Mouse (Mus musculus) monocyte, adult 2 months (primary cell): ENCODE data around the gene Ksr2.

ENCODE experiments used
- DNase-seq, 2 experiments: peaks; one replicate each; pipeline ENCODE4 v3.0.0; 2022; ENCODE audit warnings: low spot score in 2 of 2, low read depth in 1 of 2

Gene Ksr2

GRCm38 (mm10) chr5:117682226-117682625, 268.4 kb downstream of the Ksr2 start:
- DNase-seq: no peak

DNA sequence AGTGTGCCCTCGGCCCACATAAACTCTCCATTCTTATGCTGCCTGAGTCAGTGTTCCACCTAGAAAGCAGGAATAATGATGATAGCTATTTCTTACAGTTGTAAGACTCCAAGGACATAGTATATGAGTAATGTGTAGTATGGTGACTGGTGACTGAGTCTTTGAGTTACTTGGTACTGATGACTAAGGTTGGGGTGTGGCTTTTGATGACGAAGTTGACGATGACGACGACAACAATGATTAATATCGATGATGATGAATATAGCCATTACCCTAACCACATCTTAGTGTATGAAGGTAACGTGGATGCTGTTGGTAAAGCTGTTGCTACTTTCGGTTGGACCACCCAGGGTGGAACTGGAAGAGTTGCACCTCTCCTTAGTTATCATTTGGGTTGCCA, 270.7 kb downstream of the Ksr2 start:
- DNase-seq: no peak

GRCm38 (mm10) chr5:117687770-117688352, 274.1 kb downstream of the Ksr2 start:
- DNase-seq: no peak

- DNase-seq: no peak
These were observed 274.9 kb downstream of the Ksr2 start for GRCm38 (mm10) chr5:117688738-117689137.

- no peak for DNase-seq
These were observed 276.0 kb downstream of the Ksr2 start for GRCm38 (mm10) chr5:117689840-117690239.

GRCm38 (mm10) chr5:117691271-117691670, 277.5 kb downstream of the Ksr2 start:
- DNase-seq: no peak

- no peak for DNase-seq
These were observed 279.8 kb downstream of the Ksr2 start for GRCm38 (mm10) chr5:117693557-117693956.

- DNase-seq: no peak
These were observed 280.8 kb downstream of the Ksr2 start for GRCm38 (mm10) chr5:117694632-117695031.

DNA sequence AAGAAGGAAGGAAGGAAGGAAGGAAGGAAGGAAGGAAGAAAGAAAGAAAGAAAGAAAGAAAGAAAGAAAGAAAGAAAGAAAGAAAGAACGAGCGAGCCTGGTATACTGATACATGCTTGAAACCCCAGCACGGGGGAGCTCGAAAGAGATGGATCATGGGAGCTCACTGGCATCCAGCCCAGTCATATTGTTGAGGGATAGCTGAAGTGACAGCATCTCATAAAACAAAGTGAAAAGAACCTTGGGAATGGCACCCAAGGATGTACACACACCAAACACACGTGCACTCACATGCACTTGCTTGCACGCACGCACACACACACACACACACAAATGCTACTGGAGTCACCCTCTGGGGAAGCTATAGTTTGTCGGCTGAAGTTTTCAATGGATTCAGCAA, 282.6 kb downstream of the Ksr2 start:
- no peak for DNase-seq

DNA sequence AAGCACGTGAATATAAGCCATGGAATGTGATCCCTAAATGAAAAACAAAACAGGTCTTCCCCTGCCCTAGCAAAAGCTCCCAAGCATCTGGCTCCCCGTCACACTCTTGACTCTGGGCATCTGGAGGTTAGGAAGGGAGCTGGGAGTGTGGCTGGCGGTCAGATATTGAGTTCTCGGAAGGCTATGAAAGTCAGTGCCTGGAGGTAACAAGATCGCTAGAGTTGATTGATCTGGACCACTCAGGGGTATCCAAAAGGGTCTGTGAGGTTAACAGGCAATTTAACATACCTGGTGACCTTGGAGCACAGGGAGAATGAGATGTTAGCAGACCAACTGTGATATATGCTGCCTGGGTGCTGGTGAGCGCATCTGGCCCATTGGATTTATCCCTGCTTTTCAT, 283.8 kb downstream of the Ksr2 start:
- DNase-seq: no peak

GRCm38 (mm10) chr5:117704371-117704770, 290.6 kb downstream of the Ksr2 start:
- DNase-seq: no peak

DNA sequence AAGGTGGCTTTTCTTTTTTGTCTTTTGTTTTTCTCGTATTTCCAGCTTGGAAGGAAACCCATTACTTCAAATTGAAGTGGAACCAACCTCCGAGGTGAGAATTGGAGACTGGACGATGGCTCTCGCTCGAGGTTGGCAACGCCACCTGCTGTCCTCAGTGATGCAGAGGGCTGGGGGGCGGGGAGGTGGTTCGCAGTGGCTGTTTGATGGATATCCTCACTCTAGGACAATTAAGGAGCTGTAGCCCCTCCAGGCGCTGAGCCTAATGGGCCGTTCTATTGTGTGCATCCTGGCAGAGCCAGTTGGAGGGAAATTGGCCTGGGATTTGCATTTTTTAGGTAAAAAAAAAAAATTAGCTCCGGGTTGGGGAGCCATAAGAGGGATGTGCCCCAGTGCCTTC, 292.8 kb downstream of the Ksr2 start:
- DNase-seq: no peak

- DNase-seq: no peak
These were observed 295.5 kb downstream of the Ksr2 start for GRCm38 (mm10) chr5:117709306-117709705.

DNA sequence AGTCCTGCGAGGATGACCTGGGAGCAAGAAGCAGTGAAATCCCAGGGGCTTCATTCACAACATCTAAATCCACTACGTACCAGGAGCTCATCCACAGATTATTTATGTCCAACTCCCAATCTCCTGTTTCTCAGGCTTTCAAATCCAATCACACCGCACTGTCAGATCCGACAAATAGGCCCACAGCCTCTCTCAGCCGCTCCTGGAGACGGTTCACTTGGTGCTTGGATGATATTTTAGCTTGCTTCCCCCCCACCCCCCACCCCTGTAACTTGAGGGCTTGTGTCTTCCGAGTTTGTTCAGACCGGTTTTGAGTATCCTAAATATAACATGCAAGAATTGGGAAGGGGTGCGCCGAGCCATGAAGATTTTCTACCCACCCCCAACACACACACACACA, 297.8 kb downstream of the Ksr2 start:
- DNase-seq: no peak

DNA sequence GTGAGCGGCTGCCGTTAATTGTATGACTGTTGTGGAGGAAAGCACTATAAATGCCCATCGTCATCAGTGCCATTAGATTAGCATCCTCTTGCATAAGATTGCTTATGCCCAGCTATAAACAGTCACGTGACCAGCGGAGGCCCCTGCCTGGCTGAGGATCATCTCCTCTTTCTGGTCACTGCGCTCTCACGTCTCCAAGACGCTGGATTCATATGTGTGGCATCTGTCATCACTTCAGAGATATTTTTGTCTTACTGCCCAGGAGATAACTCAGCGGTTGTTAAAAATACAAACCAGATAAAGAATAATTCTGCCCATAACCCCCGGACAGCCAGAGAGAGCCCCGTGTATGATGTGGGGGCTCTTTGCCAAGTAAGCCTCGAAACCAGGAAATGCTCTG, 298.4 kb downstream of the Ksr2 start:
- DNase-seq: no peak

- DNase-seq: no peak
These were observed 303.3 kb downstream of the Ksr2 start for GRCm38 (mm10) chr5:117717120-117717519.

GRCm38 (mm10) chr5:117723316-117723715, 309.5 kb downstream of the Ksr2 start:
- DNase-seq: no peak

DNA sequence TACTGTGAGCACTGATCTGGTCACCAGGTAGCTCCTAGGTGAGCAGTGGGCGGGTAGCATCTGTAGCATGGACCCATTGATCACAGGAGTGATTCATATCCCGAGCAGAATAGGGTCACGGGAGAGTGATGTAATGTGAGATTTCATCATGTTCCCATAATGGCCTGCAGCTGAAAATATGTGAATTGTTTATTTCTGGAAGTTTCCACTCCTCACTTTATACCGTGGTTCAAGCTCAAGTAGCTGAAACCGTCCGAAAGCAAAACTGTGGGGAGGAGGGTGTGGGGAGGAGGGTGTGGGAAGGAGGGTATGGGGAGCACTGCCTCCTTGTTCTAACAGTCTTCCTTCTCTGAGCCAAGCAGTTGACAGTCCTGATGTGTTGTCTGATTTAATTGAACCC, 312.7 kb downstream of the Ksr2 start:
- DNase-seq: no peak

DNA sequence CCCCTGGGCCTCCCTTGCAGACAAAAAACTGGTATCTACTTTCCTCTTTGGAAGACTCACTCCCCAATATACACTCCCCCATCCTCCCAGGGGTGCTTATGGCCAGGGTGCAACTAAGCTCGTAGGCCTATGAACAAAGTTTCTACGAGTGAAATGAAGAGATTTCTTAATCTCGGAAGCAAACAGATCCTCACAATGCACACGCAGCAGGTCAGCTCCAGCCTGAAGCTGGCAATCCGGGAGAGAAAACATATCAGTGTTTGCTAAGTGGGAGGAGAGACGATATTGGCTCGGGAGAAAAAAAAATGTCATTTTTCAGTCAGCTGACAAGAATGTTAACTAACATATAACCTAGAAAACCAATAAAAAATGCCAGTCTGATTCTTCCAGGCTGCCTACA, 313.3 kb downstream of the Ksr2 start:
- DNase-seq: no peak

DNA sequence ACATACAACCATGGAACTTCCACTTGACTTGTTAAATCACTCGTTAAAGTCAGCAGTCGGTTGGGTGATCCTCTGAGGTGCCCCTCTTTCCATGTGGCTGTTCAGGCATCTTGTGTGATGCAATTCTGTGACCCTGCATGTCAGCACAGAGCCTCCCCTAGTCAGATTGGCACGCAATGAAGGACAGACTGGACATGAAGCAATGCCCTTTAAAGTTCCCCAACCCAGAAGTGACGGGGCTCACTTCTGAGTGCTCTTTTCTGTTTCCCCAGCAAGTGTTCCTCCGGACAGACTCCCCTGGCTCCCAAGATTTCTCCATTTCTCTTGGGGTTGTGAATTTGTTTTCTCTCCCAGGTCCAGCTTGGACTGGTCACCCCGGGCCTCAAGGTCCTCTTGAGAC, 317.5 kb downstream of the Ksr2 start:
- DNase-seq: no peak

- no peak for DNase-seq
These were observed 330.9 kb downstream of the Ksr2 start for GRCm38 (mm10) chr5:117744654-117745178.

GRCm38 (mm10) chr5:117749353-117749752, 335.6 kb downstream of the Ksr2 start:
- no peak for DNase-seq

GRCm38 (mm10) chr5:117757696-117758482, 344.1 kb downstream of the Ksr2 start:
- no peak for DNase-seq
